Mouse (Mus musculus) liver, embryonic 16.5 days (tissue): ENCODE data around the gene Cdon. TPM values are rescaled to one million over a fixed set of nuclear protein-coding genes. Genes with fewer than 3 reads are reported as not detected.

Source experiments
- ATAC-seq: fragments of 200-750 bp; cut with Nextera tagmentation; 2 replicates; pipeline ENCODE4 v1.8.0; 2017; ENCODE audit warnings: low read depth, mild to moderate bottlenecking, moderate number of reproducible peaks, moderate library complexity
- H3K27ac ChIP-seq: fragments of 300-500 bp; sonication (generic); 2 replicates; pipeline ENCODE4 v1.5.1; 2014; ENCODE audit warnings: mild to moderate bottlenecking, low read length
- H3K27me3 ChIP-seq: fragments of 300-500 bp; sonication (generic); 2 replicates; pipeline ENCODE4 v1.6.1; 2014; ENCODE audit warnings: low read depth, low read length, mixed read lengths; ENCODE audit not compliant: control insufficient read depth, insufficient read depth
- H3K36me3 ChIP-seq: fragments of 300-500 bp; sonication (generic); 2 replicates; pipeline ENCODE4 v1.6.1; 2014; ENCODE audit warnings: mild to moderate bottlenecking; ENCODE audit not compliant: control insufficient read depth, insufficient read depth
- H3K4me1 ChIP-seq: fragments of 300-500 bp; sonication (generic); 2 replicates; pipeline ENCODE4 v1.6.1; 2014; ENCODE audit warnings: low read depth, low read length, mixed read lengths; ENCODE audit not compliant: control insufficient read depth
- H3K4me2 ChIP-seq: fragments of 300-500 bp; sonication (generic); 2 replicates; pipeline ENCODE4 v1.6.1; 2014; ENCODE audit warnings: low read depth, low read length, mixed read lengths
- H3K4me3 ChIP-seq: fragments of 300-500 bp; sonication (generic); 2 replicates; pipeline ENCODE4 v1.5.1; 2014; ENCODE audit warnings: low read depth, mild to moderate bottlenecking, low read length
- H3K9ac ChIP-seq: fragments of 300-500 bp; sonication (generic); 2 replicates; pipeline ENCODE4 v1.6.1; 2014; ENCODE audit warnings: low read depth, low read length
- H3K9me3 ChIP-seq: fragments of 300-500 bp; sonication (generic); replicated peaks from 2 replicates; pipeline ENCODE4 v1.6.1; 2016; ENCODE audit warnings: low read length; ENCODE audit not compliant: control insufficient read depth
- WGBS: fragments of 180-500 bp; shearing (Covaris S2); extraction: QIAGEN DNeasy Blood & Tissue Kit; methylation state at CpG from one replicate; pipeline ENCODE4 v1.1.7; 2014; ENCODE audit not compliant: insufficient replicate concordance; 5-methylcytosine and 5-hydroxymethylcytosine counted together
- polyA plus RNA-seq: library from polyadenylated mRNA; unstranded; fragments of >200 nt; fragmentation: Nextera tagmentation; extraction: Ambion mirVana; gene quantifications from 2 replicates; pipeline ENCODE4 v1.2.1, GENCODE M21; 2015

Gene Cdon
- 0.30 and 0.42 TPM in 2 replicates for polyA plus RNA-seq

- H3K9ac ChIP-seq = peak within 1 kb of the TSS; percentile 68
- peaks cover 17% of the 10 kb centered on the region for H3K27me3 ChIP-seq
- 1% methylated on average over 56 of the region's 97 CpGs for WGBS
- no peaks in the 10 kb centered on the region for H3K36me3 ChIP-seq
- peak; percentile 96 for ATAC-seq
- no peaks in the 10 kb centered on the region for H3K9me3 ChIP-seq
- H3K4me3 ChIP-seq = peak within 1 kb of the TSS; percentile 73
- H3K4me1 ChIP-seq = no peaks in the 10 kb centered on the region
- peak within 1 kb of the TSS; percentile 61; the same call in 1 of the 2 replicates for H3K27ac ChIP-seq
- H3K4me2 ChIP-seq = peak within 1 kb of the TSS; percentile 86
These were observed at the start of gene Cdon for GRCm38 (mm10) chr9:35420805-35421719. Gene Cdon, plus strand, starts transcription at chr9:35421128.

GRCm38 (mm10) chr9:35372324-35373101, 48.4 kb upstream of the Cdon start:
- Histone ChIP-seq H3K4me1 (no peaks in the 10 kb centered on the region), H3K9me3 (no peaks in the 10 kb centered on the region), H3K4me2 (no peak overlapping the region), H3K36me3 (no peaks in the 10 kb centered on the region), H3K4me3 (no peak overlapping the region), H3K27me3 (no peaks in the 10 kb centered on the region), H3K27ac (no peak overlapping the region), H3K9ac (no peak overlapping the region)
- no peak for ATAC-seq
- 36% methylated on average over 9 of the region's 9 CpGs for WGBS

DNA sequence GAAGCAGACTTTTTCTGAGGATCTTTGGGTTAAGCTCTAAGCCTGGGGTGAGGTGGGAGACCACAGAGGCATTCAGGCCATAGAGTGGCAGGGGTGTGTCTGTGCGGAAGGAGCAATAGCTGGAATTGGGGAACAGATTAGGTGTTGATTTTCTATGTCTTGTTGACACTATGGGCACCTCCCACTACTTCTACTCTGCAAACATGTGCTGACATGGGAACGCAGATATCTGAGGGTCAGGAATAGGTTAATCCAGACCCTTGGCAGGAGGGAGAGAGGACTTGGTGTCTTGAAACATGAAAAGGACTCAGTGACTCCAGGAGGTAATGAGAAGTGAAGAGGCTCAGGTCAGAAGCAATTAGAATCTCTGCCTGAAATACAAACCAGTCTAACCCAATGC, 43.0 kb upstream of the Cdon start:
- Histone ChIP-seq H3K27ac (no peak overlapping the region), H3K9ac (no peak overlapping the region), H3K36me3 (no peaks in the 10 kb centered on the region), H3K27me3 (no peaks in the 10 kb centered on the region), H3K4me2 (no peak overlapping the region), H3K4me1 (no peaks in the 10 kb centered on the region), H3K9me3 (no peaks in the 10 kb centered on the region), H3K4me3 (no peak overlapping the region)
- no peak for ATAC-seq
- 45% methylated on average over 2 of the region's 2 CpGs for WGBS

GRCm38 (mm10) chr9:35378991-35379390, 41.9 kb upstream of the Cdon start:
- Histone ChIP-seq H3K9me3 (no peaks in the 10 kb centered on the region), H3K9ac (no peak overlapping the region), H3K4me2 (no peak overlapping the region), H3K27me3 (no peaks in the 10 kb centered on the region), H3K27ac (no peak overlapping the region), H3K4me3 (no peak overlapping the region), H3K4me1 (no peaks in the 10 kb centered on the region), H3K36me3 (no peaks in the 10 kb centered on the region)
- WGBS = 57% methylated on average over 3 of the region's 3 CpGs
- no peak for ATAC-seq

DNA sequence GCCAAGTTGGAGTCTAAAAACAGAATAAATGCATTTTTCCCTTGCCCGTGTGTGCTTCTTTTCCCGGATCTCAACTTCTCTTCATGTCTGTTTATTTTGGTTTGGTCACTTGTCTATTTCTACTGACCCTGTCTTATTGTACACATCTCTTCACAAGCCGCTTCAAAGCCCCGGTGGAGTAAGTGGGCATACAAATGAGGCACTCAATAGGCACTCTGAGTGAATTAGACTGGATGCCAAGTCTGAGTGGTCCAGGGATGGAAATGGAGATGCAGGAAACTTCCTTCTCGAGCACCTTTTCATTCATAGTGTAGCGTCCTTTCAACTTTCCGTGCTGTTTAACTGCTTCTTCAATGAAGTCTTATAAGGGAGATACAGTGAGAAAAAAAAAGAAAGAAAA, 21.0 kb upstream of the Cdon start:
- H3K9me3 ChIP-seq = no peaks in the 10 kb centered on the region
- no peak overlapping the region for H3K4me3 ChIP-seq
- H3K4me2 ChIP-seq = no peak overlapping the region
- H3K27ac ChIP-seq = no peak overlapping the region
- no peaks in the 10 kb centered on the region for H3K36me3 ChIP-seq
- H3K9ac ChIP-seq = no peak overlapping the region
- no peak for ATAC-seq
- WGBS = 53% methylated on average over 7 of the region's 7 CpGs
- no peaks in the 10 kb centered on the region for H3K27me3 ChIP-seq
- H3K4me1 ChIP-seq = no peaks in the 10 kb centered on the region

DNA sequence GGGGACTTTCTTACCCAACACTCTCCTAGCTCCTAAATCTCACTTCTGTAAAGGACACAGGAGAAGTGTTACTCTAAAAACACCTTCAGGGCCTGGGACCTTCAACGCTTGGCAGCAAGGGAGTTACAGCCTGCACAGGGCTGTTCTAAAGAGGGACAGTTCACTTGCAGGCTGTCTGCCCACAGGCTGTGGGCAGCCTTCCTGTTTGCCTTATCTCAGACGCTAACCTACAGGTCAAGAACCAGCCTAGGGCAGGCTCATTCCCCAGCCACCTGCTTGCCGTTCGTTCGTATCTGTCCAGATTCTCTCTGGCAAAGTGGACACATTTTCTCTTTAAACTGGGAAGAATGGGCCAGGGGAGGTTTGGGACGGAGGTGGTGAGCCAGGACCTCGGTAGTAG, 20.5 kb upstream of the Cdon start:
- Histone ChIP-seq H3K27ac (no peak overlapping the region), H3K9ac (no peak overlapping the region), H3K27me3 (no peaks in the 10 kb centered on the region), H3K36me3 (no peaks in the 10 kb centered on the region), H3K4me1 (no peaks in the 10 kb centered on the region), H3K4me3 (no peak overlapping the region), H3K4me2 (no peak overlapping the region), H3K9me3 (no peaks in the 10 kb centered on the region)
- 4% methylated on average over 7 of the region's 7 CpGs for WGBS
- no peak for ATAC-seq

GRCm38 (mm10) chr9:35400831-35401230, 20.1 kb upstream of the Cdon start:
- H3K27me3 ChIP-seq = no peaks in the 10 kb centered on the region
- H3K4me2 ChIP-seq = no peak overlapping the region
- WGBS = 8% methylated on average over 9 of the region's 9 CpGs
- H3K9ac ChIP-seq = no peak overlapping the region
- H3K36me3 ChIP-seq = no peaks in the 10 kb centered on the region
- no peaks in the 10 kb centered on the region for H3K4me1 ChIP-seq
- no peaks in the 10 kb centered on the region for H3K9me3 ChIP-seq
- H3K4me3 ChIP-seq = no peak overlapping the region
- no peak for ATAC-seq
- H3K27ac ChIP-seq = no peak overlapping the region

DNA sequence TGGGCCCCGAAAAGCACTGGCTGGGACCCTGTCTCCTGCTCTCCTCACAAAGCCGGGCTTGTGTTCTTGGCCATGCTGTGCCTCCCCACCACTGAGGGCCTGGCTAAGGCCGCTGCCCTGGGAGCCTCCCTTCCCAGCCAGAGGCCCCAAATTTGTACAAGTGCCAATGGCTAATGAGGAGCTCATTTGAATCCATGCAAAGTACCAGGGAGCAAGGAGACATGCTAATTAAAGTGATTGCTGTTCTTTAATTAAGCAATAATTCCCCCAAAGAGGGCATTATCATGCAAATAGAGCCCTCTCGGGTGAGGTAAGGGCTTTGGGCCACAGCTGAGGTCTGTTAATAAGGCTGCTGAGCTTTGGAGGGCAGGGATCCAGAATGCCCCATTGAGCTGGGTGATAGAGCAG, 18.3 kb upstream of the Cdon start:
- H3K4me1 ChIP-seq = no peaks in the 10 kb centered on the region
- no peaks in the 10 kb centered on the region for H3K9me3 ChIP-seq
- ATAC-seq = no peak
- H3K4me2 ChIP-seq = no peak overlapping the region
- H3K36me3 ChIP-seq = no peaks in the 10 kb centered on the region
- H3K9ac ChIP-seq = no peak overlapping the region
- H3K4me3 ChIP-seq = no peak overlapping the region
- no peak overlapping the region for H3K27ac ChIP-seq
- 56% methylated on average over 4 of the region's 4 CpGs for WGBS
- H3K27me3 ChIP-seq = no peaks in the 10 kb centered on the region

- H3K9ac ChIP-seq = no peak overlapping the region
- no peak for ATAC-seq
- no peaks in the 10 kb centered on the region for H3K27me3 ChIP-seq
- H3K27ac ChIP-seq = no peak overlapping the region
- no peak overlapping the region for H3K4me3 ChIP-seq
- no peak overlapping the region for H3K4me2 ChIP-seq
- no peaks in the 10 kb centered on the region for H3K36me3 ChIP-seq
- H3K9me3 ChIP-seq = no peaks in the 10 kb centered on the region
- H3K4me1 ChIP-seq = no peaks in the 10 kb centered on the region
- WGBS = 59% methylated on average over 4 of the region's 4 CpGs
These were observed 17.4 kb upstream of the Cdon start for GRCm38 (mm10) chr9:35403490-35403889.
